Mouse (Mus musculus) right cerebral cortex, adult 2 months (tissue): ENCODE measurements around the gene Apoc4.

ENCODE experiments used
- DNase-seq, 2 experiments: peaks; one replicate each; pipeline ENCODE4 v3.0.0; 2021 to 2022; ENCODE audit warnings: low spot score in 2 of 2

The Apoc4 gene

DNA sequence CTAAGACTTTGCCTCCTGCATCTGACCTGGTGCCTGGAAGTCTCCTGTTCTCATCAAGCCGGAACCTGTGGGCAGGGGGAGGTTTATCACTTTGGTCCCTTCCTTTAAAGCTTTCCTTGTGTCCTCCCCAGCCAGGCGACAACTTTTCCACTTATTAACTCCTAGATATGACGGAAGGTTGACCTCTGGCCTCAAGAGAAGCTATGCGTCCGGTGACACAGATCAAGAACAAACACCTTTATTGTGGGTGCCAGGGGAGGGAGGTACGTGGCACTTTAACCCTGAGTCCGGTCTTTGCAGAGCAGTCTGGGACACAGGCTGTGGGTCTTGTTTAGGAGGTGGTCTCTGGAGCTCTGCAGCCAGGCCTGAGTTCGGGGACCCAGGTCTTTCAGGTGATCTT is 3.4 kb downstream of the Apoc4 start, which contains the start of gene Apoc2:
Apoc2 (minus strand) TSS at position 70 of the 400 bp plus-strand sequence.
- DNase-seq = no peak

DNA sequence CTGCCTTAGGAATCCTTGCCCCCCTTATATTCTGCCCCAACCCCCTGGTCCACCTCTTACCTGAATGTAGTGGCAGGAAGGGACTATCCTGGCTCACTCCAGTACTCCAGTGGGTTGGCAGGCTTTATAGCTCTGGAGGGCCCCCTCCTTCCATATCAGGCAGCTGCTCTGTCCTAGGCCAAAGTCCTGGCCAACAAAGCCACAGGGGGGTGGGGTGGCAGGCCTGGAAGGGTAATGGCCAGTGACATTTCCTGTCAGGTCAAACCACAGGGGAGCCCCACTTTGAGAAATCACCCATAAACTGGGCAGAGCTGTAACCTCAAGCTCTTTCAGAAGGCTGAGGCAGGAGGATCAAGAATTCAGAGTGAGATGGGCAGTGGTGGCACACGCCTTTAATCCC is 4.6 kb downstream of the Apoc4 start:
- no peak for DNase-seq

DNA sequence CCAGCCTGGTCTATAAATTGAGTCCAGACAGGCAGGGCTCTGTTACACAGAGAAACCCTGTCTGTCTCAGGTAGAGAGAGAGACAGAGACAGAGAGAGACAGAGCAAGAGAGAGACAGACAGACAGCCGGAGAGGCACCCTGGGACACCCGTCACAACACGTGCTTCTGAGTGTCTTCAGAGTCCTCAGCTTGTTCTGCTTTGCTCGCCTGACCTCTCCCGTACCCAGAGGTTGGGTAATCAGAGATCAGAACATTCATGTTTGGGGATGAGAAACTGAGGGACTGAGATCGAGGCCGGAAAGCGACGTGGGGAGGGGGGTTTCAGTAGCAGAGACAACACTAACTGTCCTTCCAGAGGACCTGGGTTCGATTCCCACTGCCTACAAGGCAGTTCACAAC is 5.5 kb downstream of the Apoc4 start:
- DNase-seq = no peak

DNA sequence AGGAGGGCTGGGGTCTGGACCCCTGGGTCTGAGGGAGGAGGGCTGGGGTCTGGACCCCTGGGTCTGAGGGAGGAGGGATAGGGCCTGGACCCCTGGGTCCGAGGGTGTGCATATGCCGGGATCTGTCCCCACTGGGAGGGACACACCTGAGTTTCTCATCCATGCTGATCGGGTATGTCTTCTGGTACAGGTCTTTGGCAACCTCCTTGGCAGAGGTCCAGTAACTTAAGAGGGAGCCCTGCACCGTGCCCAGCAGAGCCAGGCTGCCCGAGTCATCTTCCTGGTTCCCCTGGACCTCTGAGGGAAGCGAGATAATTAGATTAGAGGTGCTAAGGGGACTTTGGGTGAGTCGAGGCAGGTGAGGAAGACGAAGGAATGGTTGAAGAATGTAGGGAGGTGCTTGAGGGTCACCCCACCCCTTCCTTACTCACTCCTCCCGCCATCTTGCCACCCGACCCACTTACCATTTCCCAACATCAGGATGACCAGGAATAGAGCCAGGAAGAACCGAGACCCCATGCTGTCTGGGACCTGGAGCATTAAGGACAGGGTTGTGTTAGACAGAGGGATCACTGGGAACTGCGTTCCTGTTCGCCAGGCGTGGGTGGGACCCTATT is 8.1 kb downstream of the Apoc4 start:
- no peak for DNase-seq

DNA sequence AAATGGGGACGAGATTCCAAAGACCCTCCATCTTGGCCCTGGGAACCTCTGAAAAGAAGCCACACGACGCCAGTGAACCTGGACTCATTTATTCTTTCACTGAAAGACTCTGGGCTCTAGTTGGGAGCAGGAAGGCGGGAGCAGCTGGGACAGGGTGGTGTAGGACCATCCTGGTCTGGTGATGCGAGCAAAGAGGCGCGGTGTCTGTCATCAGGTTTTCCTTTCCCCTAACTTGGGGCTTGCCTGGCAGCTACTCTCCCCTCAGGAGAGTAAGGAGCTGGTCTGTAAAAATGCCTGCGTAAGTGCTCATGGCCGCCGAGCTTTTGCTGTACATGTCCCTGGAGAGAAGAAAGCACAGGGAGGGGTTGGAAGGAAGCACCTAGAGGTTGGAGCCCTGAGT is 9.8 kb downstream of the Apoc4 start:
- no peak for DNase-seq

DNA sequence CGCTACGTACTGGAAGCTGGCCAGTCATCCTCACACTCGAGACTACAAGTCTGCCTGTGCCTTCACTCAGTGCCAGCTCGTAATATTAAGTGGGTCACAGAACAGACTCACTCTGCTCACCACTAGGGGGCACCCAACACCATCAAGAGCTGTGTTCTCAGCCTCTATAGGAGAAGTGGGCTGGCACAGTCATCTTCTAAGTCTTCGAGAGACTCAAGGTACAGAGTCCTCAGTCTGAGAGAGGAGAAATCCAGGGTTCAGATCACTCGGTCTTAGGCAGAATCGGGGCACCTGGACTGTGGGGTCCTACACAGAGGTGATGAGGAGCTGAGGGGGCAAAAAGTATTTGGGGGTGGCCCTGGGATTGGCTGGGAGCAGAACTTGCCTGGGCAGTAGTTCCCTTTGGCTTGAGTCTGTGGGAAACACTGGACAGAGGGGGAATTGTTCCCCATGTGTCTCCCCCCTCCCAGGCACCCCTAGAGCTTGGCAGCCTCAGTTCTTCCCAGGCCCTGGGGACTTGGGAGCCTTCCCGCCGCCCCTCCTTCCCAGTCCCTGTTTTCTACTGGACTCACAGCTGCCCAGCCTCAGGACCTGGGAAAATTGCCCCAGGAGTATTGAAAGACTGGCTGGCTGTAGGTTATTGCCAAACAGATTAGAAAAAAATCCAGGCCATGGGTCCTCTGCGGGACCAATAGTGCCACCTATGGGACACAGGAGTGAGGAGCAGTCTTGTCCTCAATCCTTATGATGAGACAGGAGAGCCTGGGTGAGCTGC is 12.1 kb downstream of the Apoc4 start:
- peak; percentile 96 to 97 for DNase-seq

DNA sequence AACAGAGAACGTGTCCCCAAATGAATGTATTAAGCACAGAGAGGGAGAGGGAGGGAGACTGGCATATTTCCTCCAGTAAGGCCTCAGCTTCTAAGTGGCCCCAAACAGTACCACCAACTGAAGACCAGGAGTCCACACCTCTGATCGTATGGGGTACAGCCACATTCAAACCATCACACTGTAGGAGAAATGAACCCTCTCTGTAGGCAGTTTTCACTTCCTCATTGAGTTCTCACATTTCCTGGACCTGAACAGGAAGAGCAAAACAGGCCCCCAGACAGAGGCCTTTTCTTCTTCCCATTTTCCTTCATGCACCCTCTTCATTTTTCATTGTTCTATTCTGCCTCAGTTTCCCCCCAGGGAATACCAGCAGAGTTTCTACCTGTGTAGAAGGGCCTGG is 13.8 kb downstream of the Apoc4 start:
- no peak for DNase-seq

DNA sequence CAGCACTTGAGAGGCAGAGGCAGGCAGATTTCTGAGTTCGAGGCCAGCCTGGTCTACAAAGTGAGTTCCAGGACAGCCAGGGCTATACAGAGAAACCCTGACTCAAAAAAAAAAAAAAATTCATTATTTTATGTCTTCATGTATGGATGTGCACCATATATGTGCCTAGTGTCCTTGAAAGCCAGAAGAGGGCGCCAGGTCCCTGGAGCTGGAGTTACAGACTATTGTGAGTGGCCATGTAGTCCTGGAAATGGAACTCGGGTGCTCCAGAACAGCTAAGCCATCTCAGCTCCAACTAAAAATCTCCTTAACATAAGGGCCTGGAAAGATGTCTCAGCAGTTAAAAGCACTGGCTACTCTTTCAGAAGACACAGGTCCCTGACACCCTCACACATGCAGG is 14.5 kb downstream of the Apoc4 start:
- DNase-seq = no peak

DNA sequence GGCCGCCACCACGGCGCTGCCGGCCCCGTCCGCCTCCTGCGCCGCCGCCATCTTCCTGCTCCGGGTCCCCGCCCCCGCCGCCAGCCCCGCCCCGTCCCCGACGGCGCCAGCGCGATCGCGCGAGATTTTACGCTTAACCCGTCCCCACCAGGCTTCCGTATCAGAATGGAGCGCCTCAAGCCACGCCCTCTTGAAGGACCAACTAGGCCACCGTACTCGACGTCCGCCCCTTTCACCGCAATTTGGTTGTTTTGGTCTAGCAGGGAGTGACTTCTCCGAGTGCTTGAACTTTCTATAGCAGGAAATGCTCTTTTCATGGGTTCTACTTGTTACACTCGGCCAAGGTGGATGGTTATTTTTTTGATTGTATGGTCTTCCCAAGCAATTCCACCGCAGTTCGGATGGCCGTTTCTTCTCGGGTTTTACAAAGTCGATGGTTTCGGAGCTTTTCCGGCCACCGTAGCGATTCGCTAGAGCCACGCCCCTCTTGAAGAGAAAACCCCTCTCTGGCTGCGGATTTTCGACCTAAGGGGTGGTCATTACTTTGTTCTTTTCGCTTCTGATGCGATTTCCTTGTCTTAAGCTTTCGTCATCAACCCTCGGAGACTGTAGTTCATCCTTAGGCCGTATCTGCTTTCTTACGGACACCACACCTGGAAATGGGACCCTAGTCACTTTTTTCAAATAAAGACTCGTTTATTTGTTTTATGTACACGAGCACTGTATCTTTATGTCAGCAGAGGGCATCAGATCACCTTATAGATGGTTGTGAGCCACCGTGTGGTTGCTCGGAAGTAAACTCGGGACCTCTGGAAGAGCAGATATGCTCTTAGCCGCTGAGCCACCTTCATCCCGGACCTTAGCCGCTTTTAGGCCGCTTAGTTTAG is 16.1 kb downstream of the Apoc4 start, which contains the start of gene Clptm1:
Clptm1 (minus strand) TSS at position 79 of the 887 bp plus-strand sequence.
- DNase-seq = peak; percentile 97 to 99

DNA sequence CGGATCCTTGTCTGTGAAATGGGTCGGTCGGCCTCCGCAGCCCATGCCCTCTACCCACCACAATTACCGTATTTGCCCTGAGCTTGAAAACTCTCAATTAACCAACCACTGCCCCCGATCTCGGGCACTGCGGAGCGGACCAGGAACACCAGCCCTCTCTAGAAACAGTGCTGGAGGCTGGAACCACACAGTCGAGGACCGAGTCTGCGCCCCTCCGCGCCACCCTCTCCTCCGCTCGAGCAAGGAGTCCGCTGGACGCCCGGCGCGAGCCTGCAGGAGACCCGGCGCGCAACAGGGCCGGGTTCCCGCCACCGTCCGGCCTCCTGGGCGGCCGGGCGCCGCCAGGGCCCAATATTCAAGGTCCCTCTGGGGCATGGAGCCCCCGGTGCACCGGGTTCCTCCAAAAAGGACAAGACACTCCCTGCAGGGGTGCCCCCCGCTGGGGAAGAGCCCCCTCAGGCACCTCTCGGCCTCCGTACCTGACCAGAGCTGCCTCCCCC is 16.8 kb downstream of the Apoc4 start:
- DNase-seq = peak in 1 of 2 experiments; percentile 23

DNA sequence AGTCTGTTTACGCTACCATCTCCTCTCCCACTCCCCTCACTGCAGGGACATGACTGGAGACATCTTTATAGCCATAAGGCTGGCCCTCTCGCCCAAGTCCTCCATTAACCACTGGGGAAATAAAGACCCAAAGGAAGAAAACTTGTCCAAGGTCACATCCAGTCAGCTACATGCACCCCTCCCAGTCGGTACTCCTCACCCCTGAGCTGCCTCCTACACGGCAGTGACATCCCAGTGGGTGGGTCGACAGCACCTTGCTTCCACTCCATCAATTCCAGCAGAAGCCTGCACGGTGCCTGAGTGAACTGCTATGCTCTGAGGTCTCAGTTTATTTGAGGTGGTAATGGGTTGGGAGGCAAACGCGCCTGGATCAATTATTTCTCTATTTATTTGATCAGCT is 17.3 kb downstream of the Apoc4 start:
- DNase-seq = peak in 1 of 2 experiments; percentile 17

DNA sequence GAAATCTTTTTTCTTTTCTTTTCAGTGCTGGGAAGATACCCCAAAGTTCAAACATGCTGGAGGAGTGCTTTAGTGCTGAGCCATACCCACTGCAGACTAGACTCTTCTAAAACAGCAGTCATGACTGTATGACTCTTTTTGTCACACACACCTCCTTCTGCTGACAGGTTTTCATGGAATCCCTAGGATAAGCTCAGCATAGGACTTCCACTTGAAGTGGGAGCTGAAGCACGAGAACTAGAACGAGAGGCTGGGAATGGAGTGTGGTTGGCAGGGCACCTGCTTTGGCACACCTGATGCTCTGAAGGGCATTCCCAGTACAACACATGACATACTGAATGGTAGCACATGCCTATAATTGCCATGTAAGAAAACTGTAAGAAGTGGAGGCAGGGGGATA is 28.7 kb downstream of the Apoc4 start:
- DNase-seq = no peak

DNA sequence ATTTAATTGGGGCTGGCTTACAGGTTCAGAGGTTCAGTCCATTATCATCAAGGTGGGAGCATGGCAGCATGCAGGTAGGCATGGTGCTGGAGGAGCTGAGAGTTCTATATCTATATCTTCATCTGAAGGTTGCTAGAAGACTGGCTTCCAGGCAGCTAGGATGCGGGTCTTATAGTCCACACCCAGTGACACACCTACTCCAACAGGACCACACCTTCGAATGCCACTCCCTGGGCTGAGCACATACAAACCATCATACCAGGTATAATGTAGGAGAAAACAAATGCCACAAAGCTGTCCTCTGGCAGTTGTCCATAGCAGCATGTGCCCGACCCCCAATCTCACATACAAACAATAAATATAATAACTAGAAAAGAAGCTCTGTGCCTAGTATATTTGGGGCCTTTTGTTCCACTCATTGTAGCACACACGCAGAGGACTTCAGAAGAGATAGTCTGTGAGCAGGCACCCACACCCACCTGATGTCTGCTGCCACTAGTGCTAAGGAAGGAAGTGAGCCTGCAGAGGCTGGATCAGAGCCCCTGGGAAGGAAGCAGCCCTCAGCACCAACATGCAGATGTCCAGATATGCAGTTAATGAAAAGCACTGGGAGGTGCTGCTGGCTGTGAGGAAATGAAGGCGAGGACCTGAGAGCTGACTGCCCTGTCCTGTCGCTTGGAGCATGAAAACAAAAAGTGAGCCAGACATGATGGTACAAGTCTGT is 30.1 kb downstream of the Apoc4 start:
- DNase-seq = no peak

DNA sequence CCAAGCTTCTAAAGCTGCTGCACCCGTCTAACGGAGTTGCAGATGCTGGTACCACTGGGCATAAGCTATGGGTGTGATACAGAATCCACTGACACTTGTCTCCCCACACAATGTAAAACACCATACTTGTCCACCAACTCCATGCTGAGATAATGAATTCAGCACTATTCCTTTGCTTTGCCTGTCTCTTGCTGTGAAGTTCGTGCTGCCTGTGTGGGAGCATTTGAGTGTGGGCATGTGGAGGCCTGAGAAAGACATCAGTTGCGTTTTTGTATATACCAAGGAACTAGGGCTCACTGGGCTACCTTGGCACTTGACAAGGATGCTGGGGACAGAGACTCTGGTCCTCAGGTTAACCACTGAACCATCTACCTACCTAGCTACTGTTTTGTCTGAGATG is 40.1 kb downstream of the Apoc4 start:
- peak; percentile 46 to 54 for DNase-seq

DNA sequence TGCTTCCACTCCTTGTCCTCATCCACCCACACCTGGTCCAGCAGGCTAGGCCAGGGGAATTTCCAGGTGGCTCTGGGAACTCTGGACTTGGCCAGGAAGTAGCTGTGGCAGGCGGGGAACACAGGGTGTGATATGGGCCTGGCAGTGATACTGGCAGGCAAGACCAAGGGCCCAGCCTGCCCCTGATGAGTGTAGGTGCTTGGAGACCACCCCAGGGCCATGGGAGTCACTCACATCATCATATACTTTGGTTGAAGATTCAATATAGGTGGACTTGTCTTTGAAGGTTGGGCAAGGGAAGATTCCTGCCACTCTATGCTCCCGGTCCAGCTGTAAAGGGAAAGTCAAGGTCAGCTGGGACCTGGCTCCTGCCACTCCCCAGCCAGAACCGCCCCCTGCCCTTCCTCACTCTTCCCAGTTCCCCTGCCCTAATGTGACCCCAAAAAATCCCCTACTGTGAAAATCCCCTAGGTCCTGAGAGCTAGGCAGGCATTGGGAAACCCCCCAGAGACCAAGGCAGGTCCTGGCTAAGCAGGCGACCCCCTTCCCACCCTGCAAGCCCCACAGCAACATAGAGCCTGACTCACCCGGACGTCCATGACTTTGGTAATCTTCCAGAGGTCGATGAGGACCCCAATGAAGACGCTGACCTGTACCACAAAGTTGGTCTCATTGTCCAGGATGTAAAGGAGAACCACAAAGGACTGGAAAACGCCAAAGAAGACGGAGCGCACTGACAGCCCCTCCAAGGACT is 46.0 kb downstream of the Apoc4 start:
- DNase-seq = no peak

DNA sequence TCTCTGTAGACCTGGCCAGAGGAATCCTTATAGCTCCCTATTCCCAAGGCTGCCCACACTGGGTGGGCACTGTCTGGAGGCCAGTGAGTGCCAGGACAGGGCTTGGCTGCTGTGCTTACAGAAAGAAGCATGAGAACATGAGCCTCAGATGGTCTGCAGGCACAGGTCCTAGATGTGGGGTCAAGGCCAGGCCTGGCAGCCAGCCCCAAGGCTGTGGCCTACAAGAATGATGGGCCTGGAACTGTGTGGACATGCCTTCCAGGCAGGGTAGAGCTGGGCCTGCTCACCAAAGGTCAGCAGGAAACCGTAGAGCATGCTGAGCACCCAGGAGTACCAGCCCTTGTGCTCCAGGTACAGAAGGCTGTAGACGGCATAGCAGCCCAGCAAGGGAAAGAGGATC is 46.7 kb downstream of the Apoc4 start:
- DNase-seq = no peak

DNA sequence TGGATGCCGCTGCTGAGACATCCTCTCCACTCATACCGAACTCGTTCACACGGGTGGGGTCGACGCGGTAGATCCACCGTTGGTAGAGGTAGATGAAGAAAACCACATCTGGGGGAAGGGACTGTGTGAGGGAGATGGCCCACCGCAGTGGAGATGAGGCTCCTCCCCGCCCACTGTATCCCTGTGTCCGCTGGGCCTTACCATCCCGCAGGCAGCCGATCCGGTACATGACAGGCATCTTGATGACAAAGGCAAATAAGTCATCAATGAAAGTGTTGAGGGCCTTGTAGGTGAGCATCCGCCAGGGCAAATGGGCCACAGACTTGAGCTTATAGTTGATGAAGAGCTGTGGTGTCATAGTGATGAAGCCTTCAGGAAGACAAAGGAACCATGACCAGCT is 47.4 kb downstream of the Apoc4 start:
- no peak for DNase-seq

DNA sequence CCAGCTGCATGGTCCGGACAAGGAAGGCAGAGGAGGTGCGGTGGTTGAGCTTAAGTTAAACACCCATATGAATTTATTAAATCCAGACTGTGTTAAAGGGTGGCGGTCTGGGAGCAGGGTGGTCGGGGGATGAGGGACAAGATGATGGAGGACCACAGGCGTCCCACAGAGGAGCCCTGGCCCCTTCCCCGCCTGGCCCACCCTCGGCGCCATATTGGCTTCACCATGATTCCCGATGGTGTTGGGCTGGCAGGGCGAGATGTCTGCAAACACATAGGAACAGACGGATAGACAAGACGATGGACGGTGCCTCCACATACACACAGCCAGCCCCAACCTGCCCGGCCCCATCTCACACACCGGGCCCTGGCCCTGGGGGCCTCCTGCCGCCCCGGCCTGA is 48.1 kb downstream of the Apoc4 start:
- no peak for DNase-seq

DNA sequence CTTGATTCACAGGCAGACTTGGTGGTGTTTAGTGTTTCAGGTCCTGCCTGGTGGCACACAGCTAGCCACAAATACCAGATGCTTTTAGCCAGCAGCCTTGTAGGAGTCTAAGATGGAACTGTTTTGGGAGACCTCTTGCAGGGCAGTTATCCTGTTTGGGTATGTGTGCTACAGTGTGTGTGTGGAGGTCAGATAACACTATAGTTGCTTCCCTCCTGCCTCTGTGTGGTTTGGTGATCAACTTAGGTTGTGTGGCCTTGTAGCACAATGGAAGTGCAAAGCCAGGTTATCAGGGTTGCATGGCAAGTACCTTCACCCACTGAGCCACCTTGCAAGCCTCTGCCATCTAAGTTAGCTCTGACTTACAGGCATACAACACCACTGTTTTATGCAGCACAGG is 48.6 kb downstream of the Apoc4 start:
- no peak for DNase-seq

DNA sequence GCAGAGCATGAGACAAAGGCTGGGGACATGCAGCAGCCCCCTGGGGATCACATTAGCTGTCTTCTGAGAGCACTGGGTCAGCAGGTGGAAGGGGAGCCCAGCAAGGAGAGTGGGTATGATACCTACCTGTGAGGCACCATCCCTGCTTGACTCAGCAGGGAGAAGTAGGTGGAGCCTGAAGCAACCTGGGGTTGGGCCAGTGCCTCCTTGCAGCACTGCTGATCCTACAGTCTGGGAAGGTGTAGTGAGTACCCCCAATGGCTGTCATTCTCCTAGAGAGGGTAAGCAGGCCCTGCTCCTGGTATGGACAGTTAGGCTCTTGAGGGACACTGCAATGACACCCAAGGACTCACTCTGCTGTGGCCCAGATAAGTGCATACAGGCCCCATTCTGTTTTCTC is 49.0 kb downstream of the Apoc4 start:
- no peak for DNase-seq

DNA sequence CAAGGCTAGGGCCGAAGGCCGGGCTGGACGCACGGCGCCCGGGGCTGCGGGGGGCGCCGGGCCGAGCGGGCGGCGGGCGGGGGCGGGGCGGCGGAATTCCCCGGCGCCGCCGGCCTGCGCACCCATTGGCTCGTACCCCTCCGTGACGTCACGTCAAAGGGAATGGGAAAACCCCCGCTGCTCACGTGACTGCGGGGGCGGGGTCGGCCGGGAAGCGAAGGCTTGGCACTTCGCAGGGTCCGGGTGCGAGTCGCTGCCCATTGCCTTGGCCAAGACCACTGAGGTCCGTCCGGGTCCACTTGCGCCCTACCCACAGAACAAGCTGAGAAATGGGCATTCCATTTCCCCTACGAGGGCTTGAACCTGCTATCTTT is 51.9 kb downstream of the Apoc4 start, which contains the start of gene Relb:
Relb (minus strand) TSS at position 78 of the 374 bp plus-strand sequence.
- DNase-seq = peak; percentile 89 to 90
